Mouse (Mus musculus): ENCODE results near the gene Ptprd. TPM values are rescaled to one million over a fixed set of nuclear protein-coding genes. Genes with fewer than 3 reads are reported as not detected.

The Ptprd gene
- polyA plus RNA-seq, 2 experiments from 2014 or later: not detected

- ATAC-seq: no peak
Observed at GRCm38 (mm10) chr4:76881610-76882009, 1330.2 kb downstream of the Ptprd start.

GRCm38 (mm10) chr4:76870971-76871370, 1340.8 kb downstream of the Ptprd start:
- no peak for ATAC-seq

GRCm38 (mm10) chr4:76865585-76865984, 1346.2 kb downstream of the Ptprd start:
- ATAC-seq: no peak

GRCm38 (mm10) chr4:76846265-76846664, 1365.5 kb downstream of the Ptprd start:
- no peak for ATAC-seq

GRCm38 (mm10) chr4:76839016-76839415, 1372.7 kb downstream of the Ptprd start:
- no peak for ATAC-seq

GRCm38 (mm10) chr4:76812138-76812537, 1399.6 kb downstream of the Ptprd start:
- ATAC-seq: no peak

- ATAC-seq: no peak
Observed at GRCm38 (mm10) chr4:76802708-76803107, 1409.1 kb downstream of the Ptprd start.

GRCm38 (mm10) chr4:76798010-76799007, 1413.5 kb downstream of the Ptprd start:
- ATAC-seq: no peak

GRCm38 (mm10) chr4:76785389-76785788, 1426.4 kb downstream of the Ptprd start:
- no peak for ATAC-seq

- no peak for ATAC-seq
Observed at GRCm38 (mm10) chr4:76779558-76780124, 1432.1 kb downstream of the Ptprd start.

- ATAC-seq: no peak
Observed at GRCm38 (mm10) chr4:76766918-76767317, 1444.8 kb downstream of the Ptprd start.

GRCm38 (mm10) chr4:76766429-76766828, 1445.3 kb downstream of the Ptprd start:
- ATAC-seq: no peak

- no peak for ATAC-seq
Observed at GRCm38 (mm10) chr4:76750709-76751108, 1461.1 kb downstream of the Ptprd start.

GRCm38 (mm10) chr4:76735831-76736230, 1475.9 kb downstream of the Ptprd start:
- no peak for ATAC-seq

- no peak for ATAC-seq
Observed at GRCm38 (mm10) chr4:76675726-76676125, 1536.0 kb downstream of the Ptprd start.

- ATAC-seq: no peak
Observed at GRCm38 (mm10) chr4:76673224-76673623, 1538.5 kb downstream of the Ptprd start.

- ATAC-seq: no peak
Observed at GRCm38 (mm10) chr4:76672653-76673052, 1539.1 kb downstream of the Ptprd start.

GRCm38 (mm10) chr4:76661725-76662124, 1550.0 kb downstream of the Ptprd start:
- ATAC-seq: no peak

- no peak for ATAC-seq
Observed at GRCm38 (mm10) chr4:76660146-76660545, 1551.6 kb downstream of the Ptprd start.

GRCm38 (mm10) chr4:76656734-76657133, 1555.0 kb downstream of the Ptprd start:
- no peak for ATAC-seq

GRCm38 (mm10) chr4:76652971-76653370, 1558.8 kb downstream of the Ptprd start:
- no peak for ATAC-seq

- ATAC-seq: no peak
Observed at GRCm38 (mm10) chr4:76621740-76622139, 1590.0 kb downstream of the Ptprd start.

GRCm38 (mm10) chr4:76616614-76617013, 1595.1 kb downstream of the Ptprd start:
- ATAC-seq: no peak

- no peak for ATAC-seq
Observed at GRCm38 (mm10) chr4:76608246-76608645, 1603.5 kb downstream of the Ptprd start.
